Mouse (Mus musculus): ENCODE measurements around the gene Usp12.

GRCm38 (mm10) chr5:146776988-146777639 lies 17.7 kb downstream of the Usp12 start:
- TF ChIP-seq CTCF (IDR thresholded peaks at IDR 0.05; ENCODE audit: borderline replicate concordance, insufficient read depth, low read length) (no peak), POLR2A (IDR thresholded peaks at IDR 0.05; ENCODE audit: low read depth, low read length) (no peak)
